Comparison of ENCODE assay signal across 23 mouse cellular contexts in genomic region chr5:83533901-83534300, GRCm38 (mm10).
DNase-seq lines count a peak whose midpoint lies in the region; ATAC-seq lines count a peak whose summit lies in the region.
"Had no signal": no experiment of that assay in that cellular context is flagged by ENCODE, and none has a peak within 500 bp of the region (broad histone marks: within the 10 kb centered on the region; RNA-seq: fewer than 3 reads in every experiment).

No protein-coding gene starts in this region.

- peak; percentile 13 to 30 for DNase-seq in cerebellum, postnatal 10 days
- no peak for DNase-seq in cerebellum, adult 11-12 months
- DNase-seq in left cerebral cortex, postnatal 4 days: peak; percentile 10
- DNase-seq in left cerebral cortex, postnatal 36 days (ENCODE audit: low spot score in 2 of 2): no peak
- peak; percentile 15 for DNase-seq in brain, adult 2 months (ENCODE audit: low read depth, low spot score)
- DNase-seq: adrenal gland, adult 8-10 months; adrenal gland, postnatal 36 days; B cell, adult 2 months; cerebellum, adult 18-20 months; cerebellum, postnatal 25 days; gastrocnemius, postnatal 10 days; heart, adult 18-20 months; heart, postnatal 10 days; heart, postnatal 4 days had no signal

- no peak overlapping the region for H3K9ac ChIP-seq in forebrain, embryonic 16.5 days (replicated peaks; ENCODE audit: low read depth, low read length)
- H3K9ac ChIP-seq in forebrain, embryonic 15.5 days (replicated peaks): no peak overlapping the region
- H3K9ac ChIP-seq: embryonic facial prominence, embryonic 12.5 days; hindbrain, embryonic 13.5 days had no signal

- ATAC-seq in forebrain, embryonic 16.5 days: peak; percentile 67; the same call in 1 of the 2 replicates
- no peak for ATAC-seq in forebrain, embryonic 15.5 days (replicated peaks)
- ATAC-seq: CD4-positive, CD25-positive, alpha-beta regulatory T cell, adult 4 months; inflammation-experienced regulatory T-cells, adult 6 months; intestine, postnatal 0 days had no signal

- H3K4me2 ChIP-seq in forebrain, embryonic 16.5 days (ENCODE audit: low read length): no peak overlapping the region
- no peak overlapping the region for H3K4me2 ChIP-seq in forebrain, embryonic 15.5 days (replicated peaks)
- H3K4me2 ChIP-seq: embryonic facial prominence, embryonic 12.5 days; hindbrain, embryonic 13.5 days had no signal

- intact Hi-C loops in left cerebral cortex, postnatal 4 days (cut with DNase I): no loop called here
- intact Hi-C loops in left cerebral cortex, postnatal 36 days (cut with DNase I): no loop called here

- H3K27me3 ChIP-seq in forebrain, embryonic 16.5 days (replicated peaks; ENCODE audit: control insufficient read depth, insufficient read depth, low read length): no peaks in the 10 kb centered on the region
- H3K27me3 ChIP-seq in forebrain, embryonic 15.5 days: no peaks in the 10 kb centered on the region
- H3K27me3 ChIP-seq: embryonic facial prominence, embryonic 12.5 days; hindbrain, embryonic 13.5 days had no signal

- H3K4me3 ChIP-seq in forebrain, embryonic 16.5 days (replicated peaks; ENCODE audit: low read length): no peak overlapping the region
- no peak overlapping the region for H3K4me3 ChIP-seq in forebrain, embryonic 15.5 days
- H3K4me3 ChIP-seq: embryonic facial prominence, embryonic 12.5 days; heart, embryonic 10.5 days; hindbrain, embryonic 13.5 days had no signal

- WGBS in forebrain, embryonic 16.5 days: 19% methylated on average over 3 of the region's 3 CpGs
- WGBS in forebrain, embryonic 15.5 days: 16% methylated on average over 3 of the region's 3 CpGs

- H3K4me1 ChIP-seq in forebrain, embryonic 16.5 days (replicated peaks; ENCODE audit: control insufficient read depth, insufficient read depth, low read length): no peaks in the 10 kb centered on the region
- no peaks in the 10 kb centered on the region for H3K4me1 ChIP-seq in forebrain, embryonic 15.5 days
- H3K4me1 ChIP-seq: embryonic facial prominence, embryonic 12.5 days; heart, embryonic 10.5 days; hindbrain, embryonic 13.5 days had no signal

- H3K36me3 ChIP-seq in forebrain, embryonic 16.5 days (ENCODE audit: control insufficient read depth, insufficient read depth): no peaks in the 10 kb centered on the region
- no peaks in the 10 kb centered on the region for H3K36me3 ChIP-seq in forebrain, embryonic 15.5 days
- H3K36me3 ChIP-seq: embryonic facial prominence, embryonic 12.5 days; G1E; heart, embryonic 10.5 days; hindbrain, embryonic 13.5 days had no signal

- no peak overlapping the region for H3K27ac ChIP-seq in forebrain, embryonic 16.5 days (ENCODE audit: low read length)
- no peak overlapping the region for H3K27ac ChIP-seq in forebrain, embryonic 15.5 days (replicated peaks)
- H3K27ac ChIP-seq: embryonic facial prominence, embryonic 12.5 days; heart, embryonic 10.5 days; hindbrain, embryonic 13.5 days had no signal

- H3K9me3 ChIP-seq in forebrain, embryonic 16.5 days (ENCODE audit: control insufficient read depth, low read length): no peaks in the 10 kb centered on the region
- H3K9me3 ChIP-seq in forebrain, embryonic 15.5 days: no peaks in the 10 kb centered on the region
- H3K9me3 ChIP-seq: embryonic facial prominence, embryonic 12.5 days; G1E; heart, embryonic 10.5 days; hindbrain, embryonic 13.5 days had no signal

Comparison
In these comparisons a context has a peak if more than half of its experiments do, and no peak if none do; other contexts are left out.
1. DNase-seq: peak in cerebellum, postnatal 10 days (2 of 2), left cerebral cortex, postnatal 4 days (single experiment) and brain, adult 2 months (single experiment); none in cerebellum, adult 11-12 months (single experiment) and left cerebral cortex, postnatal 36 days (0 of 2).